Mouse (Mus musculus): ENCODE data around the gene Tsga10ip. TPM values are rescaled to one million over a fixed set of nuclear protein-coding genes. Genes with fewer than 3 reads are reported as not detected.
"Not testable (repeated sequence)": the region's sequence is repeated elsewhere in the genome, so short reads cannot be mapped to it uniquely, and the experiment has no call there.

Tsga10ip gene
- polyA plus RNA-seq, 1 experiment from 2014 or later: 0.44 TPM

DNA sequence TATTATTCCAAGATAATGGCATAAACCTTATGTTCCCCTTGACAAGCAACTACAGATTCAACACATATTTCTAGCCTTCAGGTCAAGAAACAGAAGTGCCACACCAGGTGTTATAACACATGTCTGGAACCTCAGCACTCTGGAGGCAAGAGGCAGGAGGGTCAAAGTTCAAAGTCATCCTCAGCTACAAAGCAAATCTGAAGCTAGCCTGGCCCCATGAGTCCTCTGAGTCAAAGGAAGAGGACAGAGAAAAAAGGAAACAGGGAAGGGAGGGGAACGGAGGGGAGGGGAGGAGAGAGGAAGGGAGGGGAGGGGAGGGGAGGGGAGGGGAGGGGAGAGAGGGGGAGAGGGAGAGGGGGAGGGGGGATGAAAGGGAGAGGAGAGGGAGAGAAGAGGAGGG, 46.2 kb downstream of the Tsga10ip start:
- no peak overlapping the region for H3K4me2 ChIP-seq (replicated peaks; ENCODE audit: low read depth)
- DNase-seq (ENCODE audit: low spot score) (no peak), ATAC-seq (ENCODE audit: low FRiP score, low TSS enrichment) (no peak)
- H3K4me1 ChIP-seq (replicated peaks; ENCODE audit: control insufficient read depth, insufficient read depth): no peaks in the 10 kb centered on the region
- no peak for TF ChIP-seq EP300 (optimal IDR thresholded peaks at IDR 0.05)
- TF ChIP-seq CTCF (IDR thresholded peaks at IDR 0.05; ENCODE audit: low read depth): no peak
- no peaks in the 10 kb centered on the region for H3K27me3 ChIP-seq (ENCODE audit: control insufficient read depth, insufficient read depth, low read length)
- no peak overlapping the region for H3K4me3 ChIP-seq (ENCODE audit: low read depth, low read length)
- no peaks in the 10 kb centered on the region for H3K9me3 ChIP-seq (ENCODE audit: control insufficient read depth, low read length)
- H3K36me3 ChIP-seq (ENCODE audit: control insufficient read depth, insufficient read depth, low read length): no peaks in the 10 kb centered on the region
- H3K9ac ChIP-seq (ENCODE audit: low read length): no peak overlapping the region
- H3K27ac ChIP-seq (replicated peaks): no peak overlapping the region
- WGBS: no CpG with 5 or more reads among the region's 1 CpGs

DNA sequence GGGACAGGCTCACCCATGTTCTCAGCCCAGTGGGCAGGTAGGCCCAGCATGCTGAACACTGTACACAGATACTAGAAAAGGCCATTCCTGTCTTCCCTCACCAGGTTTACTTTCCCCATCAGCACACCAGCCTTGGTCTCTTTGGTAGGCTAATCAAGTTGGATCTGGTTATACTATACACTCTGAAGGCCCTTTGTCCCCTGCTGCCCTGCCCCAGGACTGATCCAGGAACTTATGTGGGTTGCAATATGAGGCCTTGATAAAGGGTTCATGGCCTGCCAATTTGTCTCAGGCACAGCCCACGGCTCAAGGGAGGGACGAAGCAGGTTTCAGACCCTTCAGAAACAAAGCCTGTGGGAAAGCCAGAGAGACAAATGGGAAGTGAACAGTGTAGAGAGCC, 48.7 kb downstream of the Tsga10ip start:
- H3K27me3 ChIP-seq (ENCODE audit: control insufficient read depth, insufficient read depth, low read length): no peaks in the 10 kb centered on the region
- 60% methylated on average over 2 of the region's 2 CpGs for WGBS
- H3K4me2 ChIP-seq (replicated peaks; ENCODE audit: low read depth): no peak overlapping the region
- no peaks in the 10 kb centered on the region for H3K9me3 ChIP-seq (ENCODE audit: control insufficient read depth, low read length)
- DNase-seq (ENCODE audit: low spot score): no peak
- H3K9ac ChIP-seq (ENCODE audit: low read length): no peak overlapping the region
- TF ChIP-seq CTCF (IDR thresholded peaks at IDR 0.05; ENCODE audit: low read depth) (no peak), EP300 (optimal IDR thresholded peaks at IDR 0.05) (no peak)
- no peak overlapping the region for H3K4me3 ChIP-seq (ENCODE audit: low read depth, low read length)
- no peak overlapping the region for H3K27ac ChIP-seq (replicated peaks)
- H3K36me3 ChIP-seq (ENCODE audit: control insufficient read depth, insufficient read depth, low read length): no peaks in the 10 kb centered on the region
- H3K4me1 ChIP-seq (replicated peaks; ENCODE audit: control insufficient read depth, insufficient read depth): no peaks in the 10 kb centered on the region
- peak; percentile 24; the same call in 1 of the 2 replicates for ATAC-seq (ENCODE audit: low FRiP score, low TSS enrichment)

DNA sequence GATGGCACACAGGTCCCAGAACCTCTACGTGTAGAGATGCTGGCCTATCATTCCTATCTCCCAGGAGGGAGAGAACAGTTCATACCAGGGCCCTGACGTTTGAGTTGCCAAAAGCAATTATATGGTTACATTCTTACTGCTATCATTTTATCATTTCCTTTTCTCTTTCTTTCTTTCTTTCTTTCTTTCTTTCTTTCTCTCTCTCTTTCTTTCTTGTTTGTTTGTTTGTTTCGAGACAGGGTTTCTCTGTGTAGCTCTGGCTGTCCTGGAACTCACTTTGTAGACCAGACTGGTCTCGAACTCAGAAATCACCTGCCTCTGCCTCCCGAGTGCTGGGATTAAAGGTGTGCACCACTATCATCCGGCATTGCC, 52.8 kb downstream of the Tsga10ip start, which contains the start of gene Cst6:
TSS of gene Cst6 (minus strand) at position 73 of the 372 bp plus-strand sequence.
- Histone ChIP-seq H3K27ac (replicated peaks) (peak within 1 kb of the TSS; percentile 45; the same call in 1 of the 2 replicates), H3K4me3 (ENCODE audit: low read depth, low read length) (peak within 1 kb of the TSS; percentile 31), H3K9ac (ENCODE audit: low read length) (peak within 1 kb of the TSS; percentile 56), H3K4me2 (replicated peaks; ENCODE audit: low read depth) (peak within 1 kb of the TSS; percentile 57)
- not testable (repeated sequence) for H3K27me3 ChIP-seq (ENCODE audit: control insufficient read depth, insufficient read depth, low read length); ATAC-seq (ENCODE audit: low FRiP score, low TSS enrichment); H3K36me3 ChIP-seq (ENCODE audit: control insufficient read depth, insufficient read depth, low read length); H3K9me3 ChIP-seq (ENCODE audit: control insufficient read depth, low read length); H3K4me1 ChIP-seq (replicated peaks; ENCODE audit: control insufficient read depth, insufficient read depth); DNase-seq (ENCODE audit: low spot score)
- 59% methylated on average over 6 of the region's 6 CpGs for WGBS

DNA sequence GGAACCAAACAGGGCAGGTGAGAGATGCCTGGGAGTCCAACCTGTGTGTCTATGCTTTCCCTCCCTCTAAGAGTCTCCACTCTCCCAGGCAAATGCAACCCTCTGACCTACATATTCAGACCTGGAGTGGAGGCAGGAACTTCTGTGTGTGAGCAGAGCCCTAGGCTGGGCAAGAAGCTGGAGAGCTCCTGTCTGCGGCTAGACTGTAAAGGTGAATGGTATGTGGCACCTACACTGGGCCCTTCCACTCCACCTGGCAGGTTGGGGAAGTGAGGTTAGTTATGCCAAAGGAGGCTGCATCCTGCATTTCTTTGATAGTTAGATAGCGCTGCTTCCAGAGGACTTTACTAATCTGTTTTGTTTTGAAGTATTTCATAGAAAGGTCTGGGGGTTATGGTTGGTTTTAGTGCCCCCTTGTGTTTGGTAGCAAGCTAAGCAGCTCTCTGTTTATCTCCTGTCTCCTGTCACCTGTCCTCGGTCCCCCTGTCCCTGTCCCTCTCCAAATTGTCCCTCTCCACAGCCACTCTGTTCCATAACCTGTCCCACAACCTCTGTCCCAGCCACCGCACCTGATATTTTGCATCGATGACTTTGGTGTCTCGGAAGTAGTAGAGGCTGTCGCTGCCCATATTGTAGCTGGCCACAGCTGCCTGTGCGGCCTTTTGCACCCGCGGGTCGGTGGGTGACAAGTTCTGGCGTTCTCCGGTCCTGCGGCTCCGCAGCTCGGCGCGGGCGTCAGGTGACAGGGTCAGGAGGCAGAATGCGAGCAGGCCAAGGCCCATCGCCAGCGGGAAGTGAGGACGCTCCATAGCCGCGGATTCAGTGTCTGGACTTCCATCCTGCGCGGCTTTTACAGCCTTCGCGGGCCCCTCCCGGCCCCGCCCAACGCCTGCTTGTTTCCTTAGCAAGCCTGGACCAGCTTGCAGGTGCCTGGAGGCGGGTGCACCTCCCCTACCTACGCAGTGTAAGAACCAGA, 53.5 kb downstream of the Tsga10ip start:
- H3K4me1 ChIP-seq (replicated peaks; ENCODE audit: control insufficient read depth, insufficient read depth): no peaks in the 10 kb centered on the region
- no peaks in the 10 kb centered on the region for H3K27me3 ChIP-seq (ENCODE audit: control insufficient read depth, insufficient read depth, low read length)
- H3K4me3 ChIP-seq (ENCODE audit: low read depth, low read length): peak overlapping the region; percentile 31
- peak; percentile 65 for DNase-seq (ENCODE audit: low spot score)
- H3K9me3 ChIP-seq (ENCODE audit: control insufficient read depth, low read length): no peaks in the 10 kb centered on the region
- WGBS: 6% methylated on average over 34 of the region's 34 CpGs
- peak overlapping the region; percentile 45; the same call in 1 of the 2 replicates for H3K27ac ChIP-seq (replicated peaks)
- TF ChIP-seq CTCF (IDR thresholded peaks at IDR 0.05; ENCODE audit: low read depth) (peak; percentile 71), EP300 (optimal IDR thresholded peaks at IDR 0.05) (no peak)
- H3K9ac ChIP-seq (ENCODE audit: low read length): peak overlapping the region; percentile 56
- H3K36me3 ChIP-seq (ENCODE audit: control insufficient read depth, insufficient read depth, low read length): no peaks in the 10 kb centered on the region
- H3K4me2 ChIP-seq (replicated peaks; ENCODE audit: low read depth): peak overlapping the region; percentile 57
- ATAC-seq (ENCODE audit: low FRiP score, low TSS enrichment): peak; percentile 17; the same call in 1 of the 2 replicates

DNA sequence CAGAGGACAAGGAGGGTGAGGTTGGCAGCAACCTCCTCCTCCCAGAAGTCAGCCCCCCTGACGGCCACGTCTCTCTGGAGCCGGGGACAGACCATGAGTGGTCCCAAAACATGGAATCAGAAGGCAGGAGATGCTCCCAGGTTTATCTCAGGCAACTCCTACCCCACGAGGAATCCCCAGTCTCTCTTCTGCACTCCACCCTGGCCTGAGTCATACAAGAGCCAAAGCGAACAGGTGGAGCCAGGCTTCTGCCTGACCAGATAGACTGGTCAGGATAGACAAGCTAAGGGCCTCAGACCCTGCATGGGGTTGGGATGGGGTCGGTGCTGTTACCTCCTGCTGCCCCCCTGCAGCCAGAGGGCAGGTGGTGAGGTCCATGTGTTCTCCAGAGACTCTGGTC, 54.3 kb downstream of the Tsga10ip start:
- WGBS: 73% methylated on average over 6 of the region's 6 CpGs

More for the DNA sequence above, 54.3 kb downstream of the Tsga10ip start:
- H3K4me2 ChIP-seq (replicated peaks; ENCODE audit: low read depth): no peak overlapping the region
- ATAC-seq (ENCODE audit: low FRiP score, low TSS enrichment) (peak; percentile 24; the same call in 1 of the 2 replicates), DNase-seq (ENCODE audit: low spot score) (no peak)
- H3K4me3 ChIP-seq (ENCODE audit: low read depth, low read length): no peak overlapping the region
- peak overlapping the region; percentile 45; the same call in 1 of the 2 replicates for H3K27ac ChIP-seq (replicated peaks)
- no peaks in the 10 kb centered on the region for H3K4me1 ChIP-seq (replicated peaks; ENCODE audit: control insufficient read depth, insufficient read depth)
- no peaks in the 10 kb centered on the region for H3K9me3 ChIP-seq (ENCODE audit: control insufficient read depth, low read length)
- H3K27me3 ChIP-seq (ENCODE audit: control insufficient read depth, insufficient read depth, low read length): no peaks in the 10 kb centered on the region
- TF ChIP-seq EP300 (optimal IDR thresholded peaks at IDR 0.05) (no peak), CTCF (IDR thresholded peaks at IDR 0.05; ENCODE audit: low read depth) (no peak)
- no peaks in the 10 kb centered on the region for H3K36me3 ChIP-seq (ENCODE audit: control insufficient read depth, insufficient read depth, low read length)
- no peak overlapping the region for H3K9ac ChIP-seq (ENCODE audit: low read length)

Measured in stomach, postnatal 0 days (tissue).